Mouse (Mus musculus) testis, adult 2 months (tissue): ENCODE data around the gene Igf2bp1. TPM values are rescaled to one million over a fixed set of nuclear protein-coding genes. Genes with fewer than 3 reads are reported as not detected.

Experiments
- H3K27ac ChIP-seq: fragments of 200-500 bp; 2 replicates; pipeline ENCODE4 v1.5.1; 2012; ENCODE audit warnings: low read depth, low read length; ENCODE audit not compliant: control insufficient read depth, insufficient read depth
- H3K27me3 ChIP-seq: fragments of 200-500 bp; 2 replicates; pipeline ENCODE4 v1.6.1; 2012; ENCODE audit warnings: mild to moderate bottlenecking, low read length, moderate library complexity; ENCODE audit not compliant: control insufficient read depth, insufficient read depth
- H3K36me3 ChIP-seq: fragments of 200-500 bp; 2 replicates; pipeline ENCODE4 v1.6.1; 2012; ENCODE audit warnings: mild to moderate bottlenecking, low read length; ENCODE audit not compliant: control insufficient read depth, insufficient read depth
- H3K4me1 ChIP-seq: fragments of 200-500 bp; 2 replicates; pipeline ENCODE4 v1.6.1; 2012; ENCODE audit warnings: low read length; ENCODE audit not compliant: control insufficient read depth, insufficient read depth
- H3K4me3 ChIP-seq: fragments of 200-500 bp; 2 replicates; pipeline ENCODE4 v1.5.1; 2012; ENCODE audit warnings: low read depth, mild to moderate bottlenecking, low read length, moderate library complexity, mixed read lengths; ENCODE audit not compliant: control insufficient read depth
- CTCF ChIP-seq: fragments of 200-500 bp; IDR thresholded peaks from 2 replicates; pipeline ENCODE4 v1.5.1; 2012; ENCODE audit warnings: low read depth, mild to moderate bottlenecking, inconsistent platforms, low read length, moderate library complexity; ENCODE audit not compliant: control insufficient read depth, insufficient read depth, insufficient replicate concordance
- POLR2A ChIP-seq: fragments of 200-500 bp; IDR thresholded peaks from 2 replicates; pipeline ENCODE4 v1.6.1; 2012; ENCODE audit warnings: low read depth, mild to moderate bottlenecking, inconsistent platforms, low read length, moderate library complexity; ENCODE audit not compliant: control insufficient read depth
- polyA plus RNA-seq: library from polyadenylated mRNA; depleted of rRNA; stranded (reverse); fragments of >200 nt; gene quantifications from 2 replicates; pipeline ENCODE4 v1.2.3, GENCODE M21; 2012

Igf2bp1 gene
- polyA plus RNA-seq, 1 experiment = 6.5 TPM

DNA sequence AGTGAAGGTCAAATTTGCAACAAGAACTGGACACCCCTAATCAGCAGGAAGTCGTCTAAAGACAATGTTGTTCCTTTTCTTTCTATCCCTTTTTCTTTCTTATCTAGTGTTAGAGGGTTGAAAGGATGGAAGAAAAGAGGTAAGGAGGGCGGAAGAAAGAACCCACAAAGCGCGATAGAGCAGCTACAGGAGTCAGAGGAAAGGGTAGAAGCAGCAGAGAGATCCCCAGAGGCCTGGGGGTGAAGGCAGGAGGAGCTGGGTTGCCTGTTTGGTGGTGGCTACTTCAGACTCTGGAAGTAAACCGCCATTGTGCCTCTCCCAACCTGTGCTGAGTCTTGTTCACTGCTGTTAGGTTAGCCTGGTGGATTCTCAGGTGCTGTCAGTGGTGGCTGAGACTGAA is 22.4 kb upstream of the Igf2bp1 start:
- no peaks in the 10 kb centered on the region for H3K36me3 ChIP-seq
- H3K27me3 ChIP-seq = no peaks in the 10 kb centered on the region
- peak overlapping the region; percentile 72 for H3K4me3 ChIP-seq
- H3K4me1 ChIP-seq = no peaks in the 10 kb centered on the region
- no peak overlapping the region for H3K27ac ChIP-seq
- TF ChIP-seq CTCF (no peak), POLR2A (no peak)

DNA sequence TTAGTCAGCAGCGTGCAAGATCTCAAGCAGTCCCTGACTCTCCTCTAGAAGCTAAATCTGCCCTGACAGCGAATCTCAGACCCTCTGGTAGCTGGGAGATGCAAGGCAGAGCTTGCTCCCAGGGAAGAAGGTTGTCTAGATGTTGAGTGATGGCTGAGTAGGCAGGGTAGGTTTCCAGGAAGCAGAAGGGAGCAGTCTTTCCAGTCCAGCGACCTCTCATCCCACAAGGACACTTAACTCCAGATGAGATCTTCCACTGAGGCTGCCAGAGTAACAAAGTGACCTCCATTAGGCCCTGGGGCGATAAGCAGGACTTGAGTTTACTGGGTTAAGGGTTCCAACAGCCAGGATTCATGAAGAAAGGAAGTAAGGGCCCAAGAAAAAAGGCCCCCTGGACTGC is 14.9 kb upstream of the Igf2bp1 start:
- Histone ChIP-seq H3K36me3 (no peaks in the 10 kb centered on the region), H3K4me3 (no peak overlapping the region), H3K27ac (no peak overlapping the region), H3K4me1 (no peaks in the 10 kb centered on the region), H3K27me3 (no peaks in the 10 kb centered on the region)
- no peak for TF ChIP-seq CTCF
- TF ChIP-seq POLR2A = no peak

DNA sequence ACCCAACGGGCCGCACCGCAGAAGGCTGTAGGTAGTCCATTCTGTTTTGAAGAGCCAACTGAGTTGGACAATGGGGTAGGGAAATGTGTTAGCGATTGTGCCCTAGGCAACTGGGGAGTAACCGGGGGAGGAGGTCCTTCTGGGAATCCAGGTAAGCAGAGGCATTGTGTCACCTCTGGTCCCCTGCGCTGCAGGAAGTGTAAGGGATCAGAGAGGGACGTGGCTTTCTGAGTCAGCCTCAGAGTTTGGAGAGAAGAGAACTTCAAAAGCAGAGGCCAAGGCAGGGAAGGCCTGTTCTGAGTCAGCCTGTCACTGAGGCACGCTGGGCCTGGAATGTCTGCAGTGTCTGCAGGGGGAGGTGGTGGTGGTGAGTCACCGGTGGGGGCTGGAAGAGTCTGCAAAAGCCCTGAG is 12.2 kb upstream of the Igf2bp1 start:
- Histone ChIP-seq H3K27ac (no peak overlapping the region), H3K27me3 (no peaks in the 10 kb centered on the region), H3K36me3 (no peaks in the 10 kb centered on the region), H3K4me3 (no peak overlapping the region), H3K4me1 (no peaks in the 10 kb centered on the region)
- TF ChIP-seq CTCF (no peak), POLR2A (no peak)

DNA sequence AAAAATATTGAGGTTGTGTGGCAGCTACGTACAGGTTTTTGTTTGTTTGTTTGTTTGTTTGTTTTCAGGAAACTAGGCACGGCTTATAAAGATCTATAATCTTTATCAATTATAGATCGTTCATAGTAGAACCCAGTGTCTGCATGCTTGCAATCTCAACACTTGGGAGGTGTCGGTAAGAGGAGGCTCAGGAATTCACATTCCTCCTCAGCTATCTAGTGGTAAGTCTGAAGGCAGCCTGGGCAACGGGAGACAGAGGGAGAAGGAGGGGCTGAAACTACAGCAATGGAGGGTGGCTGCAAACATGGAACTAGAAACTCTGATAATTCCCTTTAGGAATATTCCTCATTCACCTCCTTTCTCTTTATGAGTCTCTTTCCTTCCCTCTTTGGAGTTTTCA is 9.7 kb upstream of the Igf2bp1 start:
- TF ChIP-seq CTCF (no peak), POLR2A (no peak)
- no peaks in the 10 kb centered on the region for H3K4me1 ChIP-seq
- no peaks in the 10 kb centered on the region for H3K36me3 ChIP-seq
- H3K4me3 ChIP-seq = no peak overlapping the region
- H3K27me3 ChIP-seq = no peaks in the 10 kb centered on the region
- H3K27ac ChIP-seq = no peak overlapping the region

DNA sequence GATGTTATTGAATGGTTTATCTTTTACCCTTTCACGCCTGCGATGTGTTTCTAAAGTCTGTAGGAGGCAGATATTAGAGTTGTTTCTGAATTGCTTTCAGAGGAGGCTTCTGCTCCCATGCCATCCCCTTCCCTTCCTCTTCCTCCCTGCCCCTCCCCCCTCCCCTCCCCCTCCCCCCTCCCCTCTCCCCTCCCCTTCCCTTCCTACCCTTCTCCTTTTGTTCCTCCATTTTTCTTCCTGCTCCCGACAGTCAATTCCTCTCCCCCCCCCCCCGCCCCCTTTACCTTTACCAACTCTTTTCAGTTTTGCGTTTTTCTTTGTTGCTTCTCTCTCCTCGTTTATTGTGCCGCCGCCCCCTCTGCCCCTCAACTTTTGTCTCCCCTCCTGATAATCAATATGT is 6.2 kb upstream of the Igf2bp1 start:
- H3K4me3 ChIP-seq = no peak overlapping the region
- H3K27ac ChIP-seq = no peak overlapping the region
- H3K27me3 ChIP-seq = 0 out of 2 replicates have a peak, but pooled peaks cover 2% of the 10 kb centered on the region
- H3K36me3 ChIP-seq = no peaks in the 10 kb centered on the region
- no peak for TF ChIP-seq POLR2A
- TF ChIP-seq CTCF = no peak
- H3K4me1 ChIP-seq = no peaks in the 10 kb centered on the region; the same call in 1 of the 2 replicates

DNA sequence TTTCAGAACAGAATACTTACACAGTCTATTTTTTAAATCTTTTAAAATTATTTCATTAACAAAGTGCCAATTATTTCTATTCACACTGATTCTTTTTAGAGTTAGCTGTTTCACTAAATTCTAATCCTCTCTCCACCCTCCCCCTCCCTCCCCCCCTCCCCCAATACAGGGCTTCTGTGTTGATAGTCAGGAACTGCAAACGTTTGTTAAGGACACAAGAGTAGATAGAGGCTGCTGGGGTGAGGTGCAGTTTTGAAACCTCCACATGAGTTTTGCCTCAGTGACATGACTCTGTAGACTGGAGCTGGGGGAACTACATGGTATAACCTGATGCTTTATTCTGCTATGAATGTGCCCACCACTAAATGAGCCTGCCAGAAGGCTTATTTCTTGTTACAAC is 3.1 kb upstream of the Igf2bp1 start:
- H3K4me1 ChIP-seq = peaks cover 5% of the 10 kb centered on the region
- peaks cover 6% of the 10 kb centered on the region for H3K27me3 ChIP-seq
- H3K4me3 ChIP-seq = no peak overlapping the region
- H3K27ac ChIP-seq = no peak overlapping the region
- no peaks in the 10 kb centered on the region for H3K36me3 ChIP-seq
- TF ChIP-seq POLR2A (no peak), CTCF (no peak)

DNA sequence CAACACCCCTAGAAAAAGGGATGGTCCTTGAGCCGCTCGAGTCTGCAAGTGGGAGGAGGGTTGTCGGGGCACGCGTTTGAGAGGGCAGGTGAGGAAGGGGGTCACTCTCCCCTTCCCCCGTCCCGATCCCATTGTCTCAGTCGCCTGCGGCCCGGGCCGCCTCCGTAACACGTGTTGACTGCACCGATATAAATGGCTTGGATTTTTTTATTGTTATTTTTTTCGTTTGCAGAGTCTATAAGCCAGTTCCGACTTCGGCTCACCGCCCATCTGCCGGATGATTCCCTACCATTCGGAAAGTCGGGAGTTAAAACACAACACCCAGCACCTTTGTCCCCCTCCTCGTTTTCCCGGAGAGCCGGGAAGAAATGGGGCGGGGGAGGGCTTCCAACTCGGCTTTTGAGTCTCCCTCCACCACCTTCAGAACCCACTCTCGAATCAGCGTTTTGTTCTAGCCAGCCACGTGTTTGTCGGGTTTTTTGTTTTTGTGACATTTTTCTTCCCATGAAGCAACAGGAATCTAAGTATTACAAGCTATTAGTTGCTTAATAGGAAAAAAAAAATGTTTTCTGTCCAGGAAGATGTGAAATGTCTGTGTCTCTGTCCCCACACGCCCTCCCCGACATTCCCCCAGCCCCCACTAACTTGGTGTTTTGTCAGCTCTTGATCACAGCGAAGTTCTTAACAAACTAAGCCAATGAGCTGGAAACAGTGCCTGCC is 1.9 kb upstream of the Igf2bp1 start:
- H3K27me3 ChIP-seq = peaks cover 6% of the 10 kb centered on the region
- no peak for TF ChIP-seq CTCF
- no peak for TF ChIP-seq POLR2A
- no peaks in the 10 kb centered on the region for H3K36me3 ChIP-seq
- peaks cover 9% of the 10 kb centered on the region for H3K4me1 ChIP-seq
- H3K27ac ChIP-seq = no peak overlapping the region
- H3K4me3 ChIP-seq = peak overlapping the region; percentile 60
